Mouse (Mus musculus): ENCODE data around the gene Rusc2. TPM values are rescaled to one million over a fixed set of nuclear protein-coding genes. Genes with fewer than 3 reads are reported as not detected.
A peak's percentile ranks its signal among the peaks of the same experiment; 100 is the strongest.

Gene Rusc2
- total RNA-seq, 4 experiments from 2014 or later: 21.5 to 25.4 (median 23.3) TPM

- DNase-seq (ENCODE audit: low spot score in 2 of 2): no peak
Observed at GRCm38 (mm10) chr4:43384083-43384460, 2.3 kb downstream of the Rusc2 start.

DNA sequence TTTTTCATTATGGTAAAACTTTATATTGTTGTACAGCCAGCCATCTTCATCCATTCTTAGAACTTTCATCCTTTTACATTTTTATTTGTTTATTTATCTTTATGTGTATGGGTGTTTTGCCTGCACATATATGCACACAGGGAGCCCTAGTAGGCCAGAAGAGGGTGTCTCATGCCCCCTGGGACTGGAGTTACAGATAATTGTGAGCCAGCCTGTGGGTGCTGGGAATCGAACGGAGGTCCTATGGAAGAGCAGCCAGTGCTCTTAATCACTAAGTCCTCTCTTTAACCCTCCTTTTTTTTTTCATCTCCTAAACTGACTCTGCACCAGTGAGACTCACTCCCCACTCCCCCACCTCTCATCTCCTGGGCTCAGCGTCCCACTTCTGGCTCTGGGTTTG lies 2.8 kb downstream of the Rusc2 start:
- DNase-seq (ENCODE audit: low spot score in 2 of 2): no peak

GRCm38 (mm10) chr4:43386932-43387331 lies 5.2 kb downstream of the Rusc2 start:
- DNase-seq (ENCODE audit: low spot score in 2 of 2): no peak

GRCm38 (mm10) chr4:43389390-43389789 lies 7.6 kb downstream of the Rusc2 start:
- no peak for DNase-seq (ENCODE audit: low spot score in 2 of 2)

DNA sequence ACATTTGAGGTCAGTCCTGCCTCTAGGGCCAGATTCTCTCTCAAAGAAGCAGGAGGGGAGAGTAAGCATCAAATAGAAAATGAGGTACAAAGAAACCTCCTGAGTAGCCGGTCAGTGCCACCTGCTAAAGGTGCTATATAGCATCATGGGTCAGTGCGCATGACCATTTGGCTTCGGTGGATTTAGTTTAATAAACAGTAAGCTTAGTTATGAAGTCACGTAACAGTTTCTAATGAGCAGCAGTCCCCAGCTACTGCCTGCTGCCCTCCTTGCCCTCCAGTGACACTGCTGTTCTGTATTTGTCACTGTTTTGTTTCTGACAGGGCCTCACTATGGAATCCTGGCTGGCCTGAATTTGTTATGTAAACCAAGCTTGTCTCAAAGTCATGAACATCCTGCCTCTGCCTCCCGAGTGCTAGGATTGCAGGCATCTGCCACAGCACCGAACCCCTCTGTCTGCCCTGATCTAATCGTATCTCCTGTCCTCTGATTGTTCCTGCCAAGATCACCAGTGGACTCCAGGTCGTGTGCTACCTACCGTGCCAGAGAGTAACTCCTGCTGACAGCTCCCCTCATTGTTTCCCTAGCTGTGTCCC lies 8.2 kb downstream of the Rusc2 start:
- DNase-seq (ENCODE audit: low spot score in 2 of 2): no peak

DNA sequence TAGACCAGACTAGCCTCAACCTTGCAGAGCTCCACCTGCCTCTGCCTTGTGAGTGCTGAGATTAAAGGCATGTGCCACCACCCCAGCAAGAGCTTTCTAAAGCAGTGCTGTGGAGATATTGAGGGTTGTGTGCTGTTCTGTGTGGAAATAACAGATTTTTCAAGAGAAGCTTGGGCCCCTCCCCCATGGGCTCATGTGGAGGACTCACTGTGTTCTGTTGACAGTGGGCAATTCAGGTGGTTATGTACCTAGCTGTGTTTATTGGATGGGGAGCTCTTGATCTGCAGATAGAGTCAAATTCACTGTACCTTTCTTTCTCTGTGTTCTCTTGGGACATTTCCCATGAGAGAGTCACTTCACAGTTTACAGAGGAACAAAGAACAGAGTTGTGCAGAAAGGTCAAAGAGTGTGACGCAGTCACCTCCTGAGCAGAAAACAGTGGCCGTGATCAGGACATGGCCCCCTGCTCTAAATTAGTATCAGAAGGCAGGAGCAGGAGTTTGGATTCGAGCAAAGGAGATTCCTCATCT lies 9.8 kb downstream of the Rusc2 start:
- no peak for DNase-seq (ENCODE audit: low spot score in 2 of 2)

GRCm38 (mm10) chr4:43394345-43394891 lies 12.6 kb downstream of the Rusc2 start:
- DNase-seq (ENCODE audit: low spot score in 2 of 2): peak; percentile 67 to 84

GRCm38 (mm10) chr4:43395147-43395546 lies 13.4 kb downstream of the Rusc2 start:
- no peak for DNase-seq (ENCODE audit: low spot score in 2 of 2)

- DNase-seq (ENCODE audit: low spot score in 2 of 2): no peak
Observed at GRCm38 (mm10) chr4:43395836-43396235, 14.1 kb downstream of the Rusc2 start.

DNA sequence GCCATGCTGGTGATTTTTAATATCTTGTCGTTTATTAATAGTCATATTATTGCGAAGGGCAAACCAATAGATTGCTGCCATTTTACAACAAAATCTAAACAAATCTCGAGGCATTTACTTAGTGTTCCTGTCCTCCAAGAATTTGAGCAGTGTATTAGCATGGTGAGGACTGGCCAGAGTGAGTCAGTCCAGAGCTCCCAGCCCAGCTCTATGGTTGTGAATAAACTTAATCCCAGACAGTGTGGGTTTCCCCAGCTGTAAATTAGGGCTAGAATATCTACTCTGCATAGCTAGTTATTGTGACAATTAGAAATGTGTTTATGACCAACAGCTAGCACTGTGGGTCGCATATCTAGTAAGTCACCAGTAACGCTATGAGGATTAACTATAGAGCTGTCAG lies 14.6 kb downstream of the Rusc2 start:
- no peak for DNase-seq (ENCODE audit: low spot score in 2 of 2)

GRCm38 (mm10) chr4:43398014-43398413 lies 16.2 kb downstream of the Rusc2 start:
- no peak for DNase-seq (ENCODE audit: low spot score in 2 of 2)

DNA sequence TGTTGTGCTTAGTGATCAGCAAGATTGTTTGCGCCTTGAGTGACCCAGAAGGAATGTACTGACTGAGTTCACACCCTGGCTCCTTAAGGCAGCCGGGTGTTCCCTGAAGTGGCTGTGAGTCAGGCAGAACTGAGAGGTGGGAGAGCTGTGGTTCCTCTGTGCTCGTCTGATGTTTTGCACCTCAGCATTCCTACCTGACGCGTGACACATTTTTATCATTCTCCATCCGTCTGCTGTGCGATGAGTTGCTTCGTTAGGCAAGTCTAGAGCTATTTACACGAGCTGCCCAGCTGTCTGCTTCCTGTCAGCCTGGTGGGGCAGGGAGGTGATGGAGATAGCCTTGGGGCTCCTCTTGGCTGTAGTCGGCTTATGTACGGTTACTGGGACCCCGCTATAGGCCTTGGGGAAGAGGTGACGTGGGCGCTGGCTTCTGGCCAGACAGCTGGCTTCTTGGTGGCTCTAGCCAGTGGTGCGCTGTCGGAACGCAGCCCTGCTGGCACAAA lies 17.1 kb downstream of the Rusc2 start:
- peak; percentile 36 to 58 for DNase-seq (ENCODE audit: low spot score in 2 of 2)

DNA sequence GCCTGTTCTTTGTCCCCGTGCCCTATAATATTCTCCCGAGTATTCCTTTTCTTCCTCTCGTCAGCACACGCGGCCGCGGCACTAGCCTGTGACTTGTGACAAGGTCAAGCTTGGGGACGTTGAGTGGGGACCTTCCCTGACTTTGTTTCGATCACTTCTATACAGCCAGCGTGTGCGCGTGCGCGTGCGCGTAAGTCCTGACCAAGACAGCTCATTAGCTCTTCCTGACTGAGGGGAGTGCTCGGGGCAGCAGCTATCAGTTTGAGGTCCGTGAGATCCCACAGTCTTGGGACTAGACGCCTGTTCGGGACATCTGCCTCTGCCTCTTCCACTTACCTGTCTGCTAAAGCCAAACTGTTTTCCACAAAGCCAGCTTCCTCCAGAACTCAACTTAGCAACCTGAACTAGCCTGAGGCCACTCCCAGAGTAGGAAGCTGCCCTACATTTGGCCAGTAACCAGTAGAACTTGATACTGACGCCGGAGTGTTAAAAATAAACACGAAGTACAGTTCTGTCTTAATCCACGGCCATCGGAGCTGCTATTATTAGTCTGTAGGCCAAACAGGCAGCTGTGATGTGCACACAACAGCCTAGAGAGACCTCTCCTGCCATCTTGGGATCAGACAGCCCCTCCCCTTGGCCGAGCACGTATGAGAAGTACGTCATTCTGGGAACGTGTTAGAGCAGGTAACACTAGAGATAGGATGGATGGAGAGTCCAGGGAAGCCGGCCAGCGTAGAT lies 17.8 kb downstream of the Rusc2 start:
- peak; percentile 38 to 66 for DNase-seq (ENCODE audit: low spot score in 2 of 2)

DNA sequence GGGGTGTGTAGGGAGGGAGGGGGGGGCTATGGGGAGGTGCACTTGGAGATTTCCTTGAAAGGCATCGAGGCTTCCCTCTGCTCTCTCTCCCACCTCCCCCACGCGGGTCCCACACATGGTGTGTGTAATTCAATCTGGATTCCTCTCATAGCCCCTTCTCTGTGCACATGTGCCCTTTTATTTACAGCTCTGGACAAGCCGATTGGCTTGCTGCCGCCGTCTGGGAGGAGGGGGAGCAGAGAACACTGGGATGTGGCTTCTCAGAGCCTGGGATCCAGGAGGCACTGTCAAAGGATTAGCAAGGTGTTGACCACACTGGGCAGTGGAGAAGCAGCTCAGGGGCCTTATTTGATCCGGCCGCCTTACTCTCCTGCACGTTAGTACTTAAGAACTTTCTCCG lies 19.2 kb downstream of the Rusc2 start:
- no peak for DNase-seq (ENCODE audit: low spot score in 2 of 2)

DNA sequence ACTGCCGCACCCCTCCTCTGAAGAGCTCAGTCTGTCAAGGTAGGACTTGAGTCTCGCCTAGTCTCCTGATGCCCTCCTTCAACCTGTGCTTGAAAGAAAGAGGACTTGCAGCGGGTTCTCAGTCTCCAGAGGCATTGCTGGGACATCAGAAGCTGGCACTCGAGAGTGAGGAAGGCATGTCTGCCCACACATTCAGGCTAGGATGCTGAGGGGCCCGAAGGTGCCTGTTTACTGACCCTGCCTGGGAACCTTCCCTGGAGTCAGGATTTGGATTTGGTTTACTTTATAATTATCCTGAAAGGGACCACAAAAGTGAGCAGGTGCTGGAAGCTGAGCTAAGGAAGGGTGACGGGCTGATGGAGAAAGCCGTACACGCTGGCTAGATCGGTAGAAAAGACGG lies 19.7 kb downstream of the Rusc2 start:
- DNase-seq (ENCODE audit: low spot score in 2 of 2): no peak

- DNase-seq (ENCODE audit: low spot score in 2 of 2): peak; percentile 51 to 53
Observed at GRCm38 (mm10) chr4:43402212-43402611, 20.4 kb downstream of the Rusc2 start.

- no peak for DNase-seq (ENCODE audit: low spot score in 2 of 2)
Observed at GRCm38 (mm10) chr4:43404697-43405096, 22.9 kb downstream of the Rusc2 start.

DNA sequence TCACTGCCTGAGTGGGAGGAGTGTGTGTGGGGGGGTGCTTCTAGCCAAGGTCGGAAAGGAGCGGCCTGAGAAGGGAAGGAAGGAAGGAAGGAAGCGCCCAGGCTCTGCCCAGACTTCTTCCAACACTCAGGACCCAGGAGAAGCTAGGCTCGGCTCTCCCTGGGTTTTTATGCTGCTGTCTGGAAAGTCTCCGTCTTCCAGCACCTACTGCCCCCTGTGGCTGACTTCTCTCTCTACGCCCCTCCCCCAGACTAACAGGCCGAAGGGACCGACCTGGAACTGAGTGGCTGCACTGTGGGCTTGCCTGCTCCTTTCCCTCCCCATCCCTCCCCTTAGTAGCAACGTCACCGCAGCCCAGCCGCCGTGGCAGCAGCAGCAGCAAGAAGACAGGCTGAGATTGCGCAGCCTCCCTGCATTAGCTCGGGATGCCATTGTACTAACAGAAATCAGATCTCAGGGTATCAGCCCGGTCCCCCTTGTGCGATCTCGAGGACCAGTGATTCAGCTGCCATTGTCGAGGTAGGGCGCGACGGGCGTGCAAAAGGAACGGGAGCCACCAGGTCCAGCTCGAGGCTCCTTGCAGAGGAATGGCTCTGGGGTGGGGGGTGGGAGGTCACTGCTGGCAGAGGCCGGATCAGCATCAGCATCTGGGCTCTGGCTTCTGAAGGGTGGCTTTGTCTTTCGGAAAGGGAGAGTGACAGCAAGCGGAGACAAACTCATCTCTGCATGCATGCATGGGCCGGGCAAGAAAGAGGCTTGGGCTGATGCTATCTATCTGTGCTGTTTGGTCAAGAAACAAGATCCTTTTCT lies 24.6 kb downstream of the Rusc2 start:
- DNase-seq (ENCODE audit: low spot score in 2 of 2): peak; percentile 40 to 59

GRCm38 (mm10) chr4:43407071-43407920 lies 25.5 kb downstream of the Rusc2 start:
- DNase-seq (ENCODE audit: low spot score in 2 of 2): no peak

GRCm38 (mm10) chr4:43414761-43415160 lies 33.0 kb downstream of the Rusc2 start:
- DNase-seq (ENCODE audit: low spot score in 2 of 2): no peak

All from gastrocnemius, adult 8-10 months (tissue).